Mouse (Mus musculus): ENCODE measurements around the gene Atp10a.

- TF ChIP-seq CHD2 (IDR thresholded peaks at IDR 0.05; ENCODE audit: low read depth, low read length) (no peak), ZNF384 (IDR thresholded peaks at IDR 0.05; ENCODE audit: low read depth, low read length) (no peak), MAFK (IDR thresholded peaks at IDR 0.05; ENCODE audit: insufficient read depth, low read depth, low read length) (no peak)
Measured at GRCm38 (mm10) chr7:58788424-58789261, 132.7 kb downstream of the Atp10a start.

Data from ES-E14 (cell line).